Mouse (Mus musculus): Measurements from ENCODE around the gene Ybx1. TPM values are rescaled to one million over a fixed set of nuclear protein-coding genes. Genes with fewer than 3 reads are reported as not detected.

The Ybx1 gene
- polyA plus RNA-seq, 1 experiment = 156 TPM

DNA sequence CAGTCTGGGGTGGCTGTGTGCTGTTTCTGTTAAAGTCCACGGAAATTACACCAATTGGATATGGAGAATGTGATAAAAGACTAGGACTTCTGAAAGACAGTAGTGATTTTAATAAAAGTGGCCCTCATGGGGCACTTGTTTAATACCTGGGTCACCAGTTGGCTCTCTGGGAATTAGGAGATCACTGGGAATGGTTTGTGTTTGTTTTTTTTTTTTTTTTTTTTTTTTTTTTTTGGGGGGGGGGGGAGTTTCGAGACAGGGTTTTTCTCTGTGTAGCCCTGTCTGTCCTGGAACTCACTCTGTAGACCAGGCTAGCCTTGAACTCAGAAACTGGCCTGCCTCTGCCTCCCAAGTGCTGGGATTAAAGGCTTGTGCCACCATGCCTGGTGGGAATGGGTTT is 18.7 kb downstream of the Ybx1 start:
- TF ChIP-seq CTCF (IDR thresholded peaks at IDR 0.05; ENCODE audit: borderline replicate concordance, control insufficient read depth, extremely low read depth, insufficient read depth, low read length, poor library complexity) (no peak), POLR2A (IDR thresholded peaks at IDR 0.05; ENCODE audit: control insufficient read depth, extremely low read depth, insufficient read depth, low read length, poor library complexity) (no peak)
- no peak for DNase-seq
- H3K4me1 ChIP-seq (replicated peaks; ENCODE audit: control insufficient read depth, insufficient read depth, low read length) = no peaks in the 10 kb centered on the region
- WGBS = 93% methylated on average over 2 of the region's 2 CpGs
- peaks cover 76% of the 10 kb centered on the region for H3K36me3 ChIP-seq (ENCODE audit: control insufficient read depth, insufficient read depth, low read length)
- no peak overlapping the region for H3K4me3 ChIP-seq (ENCODE audit: control insufficient read depth, insufficient read depth, low read length)
- H3K27ac ChIP-seq (ENCODE audit: control insufficient read depth, insufficient read depth, low read length) = no peak overlapping the region
- no peaks in the 10 kb centered on the region for H3K27me3 ChIP-seq (ENCODE audit: control insufficient read depth, insufficient read depth, low read length)

DNA sequence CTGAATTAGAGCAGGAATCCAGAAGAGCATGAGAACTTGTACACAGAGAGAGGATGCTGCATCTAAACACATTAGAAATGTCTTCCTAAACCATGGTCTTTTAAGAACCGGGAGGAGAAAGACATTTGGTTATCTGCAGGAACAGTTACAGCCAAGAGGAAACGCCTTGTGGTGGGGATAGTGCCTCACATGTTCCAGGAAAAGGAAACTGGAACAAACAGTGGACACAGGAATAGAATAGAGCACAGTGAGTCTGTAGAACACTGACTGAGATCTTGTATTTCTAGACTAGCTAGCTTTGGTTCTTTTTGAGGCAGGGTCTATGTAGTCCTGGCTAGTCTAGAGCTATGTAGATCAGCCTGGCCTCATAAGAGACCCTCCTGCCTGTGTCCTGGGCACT is 19.2 kb downstream of the Ybx1 start:
- Histone ChIP-seq H3K27me3 (ENCODE audit: control insufficient read depth, insufficient read depth, low read length) (no peaks in the 10 kb centered on the region), H3K27ac (ENCODE audit: control insufficient read depth, insufficient read depth, low read length) (no peak overlapping the region; the same call in 1 of the 2 replicates), H3K4me1 (replicated peaks; ENCODE audit: control insufficient read depth, insufficient read depth, low read length) (no peaks in the 10 kb centered on the region), H3K4me3 (ENCODE audit: control insufficient read depth, insufficient read depth, low read length) (no peak overlapping the region), H3K36me3 (ENCODE audit: control insufficient read depth, insufficient read depth, low read length) (peaks cover 72% of the 10 kb centered on the region)
- no peak for TF ChIP-seq CTCF (IDR thresholded peaks at IDR 0.05; ENCODE audit: borderline replicate concordance, control insufficient read depth, extremely low read depth, insufficient read depth, low read length, poor library complexity)
- TF ChIP-seq POLR2A (IDR thresholded peaks at IDR 0.05; ENCODE audit: control insufficient read depth, extremely low read depth, insufficient read depth, low read length, poor library complexity) = no peak
- WGBS = 81% methylated on average over 2 of the region's 2 CpGs
- DNase-seq = no peak

DNA sequence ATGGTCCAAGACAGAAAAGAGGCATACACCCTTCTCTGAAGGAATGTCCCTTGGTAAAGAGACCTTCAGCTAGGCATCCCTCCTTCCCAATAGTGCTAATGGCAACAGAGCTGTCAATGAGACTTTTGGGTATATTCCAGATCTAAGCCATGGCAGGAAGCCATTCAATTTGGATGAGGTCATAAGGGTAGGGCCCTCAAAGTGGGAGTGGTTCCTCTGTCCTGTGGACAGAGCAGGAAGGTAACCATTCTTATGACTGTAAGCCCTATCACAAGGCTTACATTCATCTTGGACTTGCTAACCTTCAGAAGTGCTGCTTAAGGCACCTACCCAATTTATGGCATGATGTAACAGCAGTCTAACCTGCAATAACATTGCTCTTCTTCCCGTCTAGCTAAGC is 19.8 kb downstream of the Ybx1 start:
- no peaks in the 10 kb centered on the region for H3K4me1 ChIP-seq (replicated peaks; ENCODE audit: control insufficient read depth, insufficient read depth, low read length)
- no peaks in the 10 kb centered on the region for H3K27me3 ChIP-seq (ENCODE audit: control insufficient read depth, insufficient read depth, low read length)
- WGBS = 97% methylated on average over 1 of the region's 1 CpGs
- H3K27ac ChIP-seq (ENCODE audit: control insufficient read depth, insufficient read depth, low read length) = no peak overlapping the region
- TF ChIP-seq CTCF (IDR thresholded peaks at IDR 0.05; ENCODE audit: borderline replicate concordance, control insufficient read depth, extremely low read depth, insufficient read depth, low read length, poor library complexity) (no peak), POLR2A (IDR thresholded peaks at IDR 0.05; ENCODE audit: control insufficient read depth, extremely low read depth, insufficient read depth, low read length, poor library complexity) (no peak)
- peaks cover 66% of the 10 kb centered on the region for H3K36me3 ChIP-seq (ENCODE audit: control insufficient read depth, insufficient read depth, low read length)
- DNase-seq = no peak
- no peak overlapping the region for H3K4me3 ChIP-seq (ENCODE audit: control insufficient read depth, insufficient read depth, low read length)

GRCm38 (mm10) chr4:119266606-119267005 is 27.8 kb downstream of the Ybx1 start:
- WGBS = 76% methylated on average over 13 of the region's 13 CpGs
- DNase-seq = no peak
- no peak overlapping the region for H3K4me3 ChIP-seq (ENCODE audit: control insufficient read depth, insufficient read depth, low read length)
- no peak overlapping the region for H3K27ac ChIP-seq (ENCODE audit: control insufficient read depth, insufficient read depth, low read length)
- H3K4me1 ChIP-seq (replicated peaks; ENCODE audit: control insufficient read depth, insufficient read depth, low read length) = 0 out of 2 replicates have a peak, but pooled peaks cover 2% of the 10 kb centered on the region
- TF ChIP-seq POLR2A (IDR thresholded peaks at IDR 0.05; ENCODE audit: control insufficient read depth, extremely low read depth, insufficient read depth, low read length, poor library complexity) (no peak), CTCF (IDR thresholded peaks at IDR 0.05; ENCODE audit: borderline replicate concordance, control insufficient read depth, extremely low read depth, insufficient read depth, low read length, poor library complexity) (no peak)
- peaks cover 5% of the 10 kb centered on the region for H3K36me3 ChIP-seq (ENCODE audit: control insufficient read depth, insufficient read depth, low read length)
- no peaks in the 10 kb centered on the region for H3K27me3 ChIP-seq (ENCODE audit: control insufficient read depth, insufficient read depth, low read length)

DNA sequence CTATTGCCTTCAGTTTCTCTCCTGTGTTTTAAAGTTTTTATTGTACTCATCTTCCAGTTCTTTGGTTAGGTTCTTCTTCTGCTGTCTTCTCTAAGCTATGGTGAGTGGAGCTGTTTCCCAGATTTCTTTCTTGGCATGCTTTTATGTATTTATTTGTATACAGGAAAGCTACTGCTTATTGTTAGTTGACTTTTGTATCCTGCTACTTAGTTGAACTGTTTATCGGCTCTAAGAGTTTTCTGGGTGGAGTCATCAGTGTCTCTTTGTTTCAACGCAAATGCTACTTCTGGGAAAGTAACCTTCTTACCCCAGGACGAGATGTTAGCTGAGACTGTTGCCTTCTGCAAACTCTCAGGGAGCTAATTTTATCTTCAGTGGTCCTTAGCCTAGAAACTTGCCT is 30.9 kb downstream of the Ybx1 start:
- H3K4me3 ChIP-seq (ENCODE audit: control insufficient read depth, insufficient read depth, low read length) = no peak overlapping the region
- H3K27me3 ChIP-seq (ENCODE audit: control insufficient read depth, insufficient read depth, low read length) = no peaks in the 10 kb centered on the region
- 89% methylated on average over 3 of the region's 3 CpGs for WGBS
- H3K36me3 ChIP-seq (ENCODE audit: control insufficient read depth, insufficient read depth, low read length) = no peaks in the 10 kb centered on the region
- no peak overlapping the region for H3K27ac ChIP-seq (ENCODE audit: control insufficient read depth, insufficient read depth, low read length)
- DNase-seq = no peak
- TF ChIP-seq POLR2A (IDR thresholded peaks at IDR 0.05; ENCODE audit: control insufficient read depth, extremely low read depth, insufficient read depth, low read length, poor library complexity) (no peak), CTCF (IDR thresholded peaks at IDR 0.05; ENCODE audit: borderline replicate concordance, control insufficient read depth, extremely low read depth, insufficient read depth, low read length, poor library complexity) (no peak)
- 0 out of 2 replicates have a peak, but pooled peaks cover 2% of the 10 kb centered on the region for H3K4me1 ChIP-seq (replicated peaks; ENCODE audit: control insufficient read depth, insufficient read depth, low read length)

DNA sequence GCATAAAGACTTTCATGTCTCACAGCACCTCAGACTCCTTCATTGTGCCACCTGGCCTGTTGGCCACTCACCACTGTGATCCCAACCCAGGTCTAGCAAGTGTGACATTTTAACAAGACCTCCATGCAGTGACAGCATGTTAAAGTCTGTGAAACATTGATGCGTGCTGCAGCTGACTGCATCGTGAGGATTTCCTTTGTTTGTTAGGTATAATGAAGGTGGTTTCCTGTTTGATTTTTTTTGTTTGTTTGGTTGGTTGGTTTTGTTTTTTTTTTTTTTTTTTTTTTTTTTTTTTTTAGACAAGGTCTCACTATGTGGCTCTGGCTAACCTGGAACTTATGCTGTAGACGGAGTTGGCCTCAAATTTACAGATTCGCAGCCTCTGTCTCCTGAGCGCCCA is 31.9 kb downstream of the Ybx1 start:
- no peaks in the 10 kb centered on the region for H3K27me3 ChIP-seq (ENCODE audit: control insufficient read depth, insufficient read depth, low read length)
- peaks cover 4% of the 10 kb centered on the region for H3K4me1 ChIP-seq (replicated peaks; ENCODE audit: control insufficient read depth, insufficient read depth, low read length)
- H3K4me3 ChIP-seq (ENCODE audit: control insufficient read depth, insufficient read depth, low read length) = no peak overlapping the region
- no peaks in the 10 kb centered on the region for H3K36me3 ChIP-seq (ENCODE audit: control insufficient read depth, insufficient read depth, low read length)
- TF ChIP-seq POLR2A (IDR thresholded peaks at IDR 0.05; ENCODE audit: control insufficient read depth, extremely low read depth, insufficient read depth, low read length, poor library complexity) (no peak), CTCF (IDR thresholded peaks at IDR 0.05; ENCODE audit: borderline replicate concordance, control insufficient read depth, extremely low read depth, insufficient read depth, low read length, poor library complexity) (no peak)
- no peak overlapping the region for H3K27ac ChIP-seq (ENCODE audit: control insufficient read depth, insufficient read depth, low read length)
- no peak for DNase-seq
- whole genome bisulfite sequencing = 85% methylated on average over 5 of the region's 5 CpGs

DNA sequence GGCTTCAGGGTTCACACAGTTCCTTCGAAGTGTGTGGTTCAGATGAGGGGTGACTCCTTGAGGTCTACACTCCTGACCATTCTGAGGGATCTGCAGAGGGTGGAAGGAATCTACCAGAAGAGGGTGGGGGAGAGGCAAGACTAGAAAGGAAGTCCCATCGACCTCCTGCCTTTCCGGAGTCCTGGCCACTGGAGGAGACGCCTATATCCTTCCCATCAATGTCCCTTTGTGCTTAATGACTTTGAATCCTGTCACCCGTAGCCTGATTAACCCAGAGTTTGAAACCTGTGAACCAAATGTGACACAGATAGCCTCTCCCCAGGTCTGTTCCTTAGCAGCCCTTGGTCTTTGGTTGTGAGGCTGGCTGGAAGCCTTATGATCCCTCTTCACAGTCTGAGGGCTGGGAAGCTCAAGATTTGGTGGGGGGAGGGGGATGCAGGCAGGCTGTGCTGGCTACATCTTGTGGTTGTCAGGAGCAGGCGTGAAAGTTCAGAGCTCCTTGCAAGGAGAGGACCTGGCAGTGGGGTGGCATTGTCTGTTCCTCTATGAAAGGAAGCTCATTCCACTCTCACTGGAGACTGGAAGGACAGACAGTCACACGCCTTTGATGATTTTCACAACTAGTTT is 33.2 kb downstream of the Ybx1 start:
- Histone ChIP-seq H3K4me1 (replicated peaks; ENCODE audit: control insufficient read depth, insufficient read depth, low read length) (peaks cover 5% of the 10 kb centered on the region), H3K4me3 (ENCODE audit: control insufficient read depth, insufficient read depth, low read length) (no peak overlapping the region), H3K27ac (ENCODE audit: control insufficient read depth, insufficient read depth, low read length) (no peak overlapping the region), H3K36me3 (ENCODE audit: control insufficient read depth, insufficient read depth, low read length) (no peaks in the 10 kb centered on the region), H3K27me3 (ENCODE audit: control insufficient read depth, insufficient read depth, low read length) (no peaks in the 10 kb centered on the region)
- WGBS = 56% methylated on average over 7 of the region's 7 CpGs
- no peak for DNase-seq
- TF ChIP-seq POLR2A (IDR thresholded peaks at IDR 0.05; ENCODE audit: control insufficient read depth, extremely low read depth, insufficient read depth, low read length, poor library complexity) = no peak
- no peak for TF ChIP-seq CTCF (IDR thresholded peaks at IDR 0.05; ENCODE audit: borderline replicate concordance, control insufficient read depth, extremely low read depth, insufficient read depth, low read length, poor library complexity)

Measured in thymus, adult 2 months (tissue).